Mouse (Mus musculus): ENCODE data around the gene Aldh16a1. TPM values are rescaled to one million over a fixed set of nuclear protein-coding genes. Genes with fewer than 3 reads are reported as not detected.
A peak's percentile ranks its signal among the peaks of the same experiment; 100 is the strongest.
"Not testable (repeated sequence)": the region's sequence is repeated elsewhere in the genome, so short reads cannot be mapped to it uniquely, and the experiment has no call there.

Aldh16a1 gene
- total and polyA plus RNA-seq, 3 experiments, result 26.9 to 49.8 (median 45.1) TPM

- Histone ChIP-seq H3K4me2 (ENCODE audit: insufficient read depth, low read depth, poor library complexity, severe bottlenecking) (peak overlapping the region; percentile 68), H3K4me3 (replicated peaks in 1 of 3; ENCODE audit: low read depth in 2 of 3, low read length in 2 of 3, poor library complexity in 1 of 3) (peak overlapping the region; percentile 93 to 100 (median 94)), H3K4me1 (ENCODE audit: control insufficient read depth in 1 of 2, insufficient read depth in 2 of 2) (peaks cover 12 to 37% of the 10 kb centered on the region in 2 experiments), H3K27ac (ENCODE audit: insufficient read depth, low read depth) (peak overlapping the region; percentile 93), H3K36me3 (replicated peaks in 1 of 2; ENCODE audit: control insufficient read depth in 1 of 2, insufficient read depth in 1 of 2, low read length in 1 of 2) (peaks cover 40 to 56% of the 10 kb centered on the region in 2 experiments), H3K9ac (ENCODE audit: insufficient read depth, low read depth) (peak overlapping the region; percentile 100), H3K79me2 (replicated peaks; ENCODE audit: control insufficient read depth, extremely low read depth, insufficient read depth, poor library complexity, severe bottlenecking) (peaks cover 44% of the 10 kb centered on the region), H3K27me3 (replicated peaks) (no peaks in the 10 kb centered on the region), H3K9me3 (replicated peaks; ENCODE audit: low read length) (no peaks in the 10 kb centered on the region)
- TF ChIP-seq RCOR1 (conservative IDR thresholded peaks at IDR 0.05; ENCODE audit: low read depth, low read length) (no peak), MEF2A (IDR thresholded peaks at IDR 0.05; ENCODE audit: borderline replicate concordance, low read depth, low read length) (no peak), TBP (conservative IDR thresholded peaks at IDR 0.05; ENCODE audit: low read depth, low read length) (no peak), CHD1 (IDR thresholded peaks at IDR 0.05; ENCODE audit: low read depth, low read length) (0 out of 2 replicates have a peak, but pooled peaks have one; percentile 79), ZMIZ1 (IDR thresholded peaks at IDR 0.05; ENCODE audit: low read depth, low read length) (peak; percentile 24; the same call in 1 of the 2 replicates), NRF1 (IDR thresholded peaks at IDR 0.05; ENCODE audit: low read depth, low read length) (no peak), ZKSCAN1 (IDR thresholded peaks at IDR 0.05; ENCODE audit: borderline replicate concordance, low read depth, low read length) (no peak), SMC3 (IDR thresholded peaks at IDR 0.05; ENCODE audit: low read depth, low read length) (no peak), NELFE (IDR thresholded peaks at IDR 0.05; ENCODE audit: low read depth, low read length) (no peak), GABPA (IDR thresholded peaks at IDR 0.05; ENCODE audit: insufficient replicate concordance, low read depth, low read length) (no peak), E2F4 (IDR thresholded peaks at IDR 0.05; ENCODE audit: insufficient replicate concordance, low read depth, low read length) (no peak), PAX5 (IDR thresholded peaks at IDR 0.05; ENCODE audit: low read length) (no peak), KAT2A (IDR thresholded peaks at IDR 0.05; ENCODE audit: insufficient replicate concordance, low read length) (0 out of 2 replicates have a peak, but pooled peaks have one; percentile 16), USF1 (IDR thresholded peaks at IDR 0.05; ENCODE audit: low read depth, low read length) (no peak), JUN (IDR thresholded peaks at IDR 0.05; ENCODE audit: insufficient read depth, low read depth, low read length) (no peak)
- dilution Hi-C loops (cut with MboI; ENCODE audit: extremely low pct_ligation_motif_present, extremely low pct_unique_long_range_greater_than_20kb, low sequenced_read_pairs), result no loop called here
- in situ Hi-C loops (cut with MboI; ENCODE audit: low pct_ligation_motif_present, low pct_unique_long_range_greater_than_20kb, low sequenced_read_pairs), result loop anchor here (5.0 kb wide), 1 partner anchor 44 kb away; no protein-coding TSS in a partner anchor
- DNase-seq (ENCODE audit: extremely low read depth), result no peak
Observed at GRCm38 (mm10) chr7:45126147-45126843, 28.1 kb downstream of the Aldh16a1 start.

GRCm38 (mm10) chr7:45125649-45126048, 28.7 kb downstream of the Aldh16a1 start:
- H3K36me3 ChIP-seq (replicated peaks in 1 of 2; ENCODE audit: control insufficient read depth in 1 of 2, insufficient read depth in 1 of 2, low read length in 1 of 2), result peaks cover 46 to 58% of the 10 kb centered on the region in 2 experiments
- H3K9ac ChIP-seq (ENCODE audit: insufficient read depth, low read depth), result peak overlapping the region; percentile 100; the same call in 1 of the 2 replicates
- H3K79me2 ChIP-seq (replicated peaks; ENCODE audit: control insufficient read depth, extremely low read depth, insufficient read depth, poor library complexity, severe bottlenecking), result peaks cover 44% of the 10 kb centered on the region
- H3K27me3 ChIP-seq (replicated peaks); DNase-seq (ENCODE audit: extremely low read depth); dilution Hi-C loops (cut with MboI; ENCODE audit: extremely low pct_ligation_motif_present, extremely low pct_unique_long_range_greater_than_20kb, low sequenced_read_pairs); H3K9me3 ChIP-seq (replicated peaks; ENCODE audit: low read length): not testable (repeated sequence)
- in situ Hi-C loops (cut with MboI; ENCODE audit: low pct_ligation_motif_present, low pct_unique_long_range_greater_than_20kb, low sequenced_read_pairs), result loop anchor here (5.0 kb wide), 1 partner anchor 43 kb away; no protein-coding TSS in a partner anchor
- H3K4me2 ChIP-seq (ENCODE audit: insufficient read depth, low read depth, poor library complexity, severe bottlenecking), result peak overlapping the region; percentile 68
- H3K4me1 ChIP-seq (ENCODE audit: control insufficient read depth in 1 of 2, insufficient read depth in 2 of 2), result peaks cover 12 to 43% of the 10 kb centered on the region in 2 experiments
- peak overlapping the region in 2 of 3 experiments; percentile 93 to 100 for H3K4me3 ChIP-seq (replicated peaks in 1 of 3; ENCODE audit: low read depth in 2 of 3, low read length in 2 of 3, poor library complexity in 1 of 3)
- peak; percentile 1; the same call in 1 of the 2 replicates for TF ChIP-seq POLR2A (IDR thresholded peaks at IDR 0.05; ENCODE audit: low read depth, low read length)
- H3K27ac ChIP-seq (ENCODE audit: insufficient read depth, low read depth), result peak overlapping the region; percentile 93; the same call in 1 of the 2 replicates

All from CH12.LX (cell line).